Mouse (Mus musculus): Measurements from ENCODE around the gene Fam131c.

DNA sequence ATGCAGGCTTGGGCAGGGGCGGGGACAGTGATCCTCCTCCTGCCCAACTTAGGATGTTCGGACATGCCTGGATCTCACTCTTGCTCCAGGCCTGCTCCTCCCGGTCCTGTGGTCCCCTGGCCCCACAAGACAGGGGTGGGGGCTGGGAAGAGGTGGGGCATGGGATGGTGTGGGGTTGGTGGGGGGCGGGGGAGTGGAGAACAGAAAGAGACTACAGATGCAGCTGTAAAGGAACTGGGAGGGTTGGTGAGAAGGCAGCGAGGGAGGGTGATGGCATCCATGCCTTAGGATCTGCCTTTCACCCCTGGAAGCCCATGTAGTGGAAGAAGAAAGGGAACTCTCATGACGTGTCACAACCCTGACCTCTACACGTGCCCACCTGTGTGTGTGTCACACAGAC is 26.5 kb upstream of the Fam131c start:
- TF ChIP-seq CTCF (IDR thresholded peaks at IDR 0.05; ENCODE audit: low read depth): no peak
- no peak for TF ChIP-seq EP300 (IDR thresholded peaks at IDR 0.05; ENCODE audit: low read depth)
